Mouse (Mus musculus): ENCODE measurements around the gene Olfr1373.
"Not testable (repeated sequence)": the region's sequence is repeated elsewhere in the genome, so short reads cannot be mapped to it uniquely, and the experiment has no call there.

Gene Olfr1373

GRCm38 (mm10) chr11:52145428-52145827 lies at the start of gene Olfr1373:
Gene Olfr1373, minus strand, starts transcription at chr11:52145528.
- not testable (repeated sequence) for DNase-seq

DNA sequence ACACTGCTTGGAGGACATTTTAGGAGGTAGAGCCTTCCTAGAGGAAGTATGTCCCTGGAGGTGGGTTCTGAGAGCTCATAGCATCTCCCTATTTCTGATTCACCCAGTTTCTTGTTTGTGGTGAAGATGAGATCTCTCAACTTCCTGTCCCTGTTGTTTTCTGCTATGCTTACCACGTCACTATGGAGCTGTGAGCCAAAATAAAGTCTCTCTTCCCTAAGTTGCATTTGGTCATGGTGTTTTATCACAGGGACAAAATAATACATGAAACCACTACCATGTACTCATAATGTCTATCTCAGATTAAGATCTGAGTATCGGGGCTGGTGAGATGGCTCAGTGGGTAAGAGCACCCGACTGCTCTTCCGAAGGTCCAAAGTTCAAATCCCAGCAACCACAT lies 35.3 kb upstream of the Olfr1373 start:
- not testable (repeated sequence) for DNase-seq

DNA sequence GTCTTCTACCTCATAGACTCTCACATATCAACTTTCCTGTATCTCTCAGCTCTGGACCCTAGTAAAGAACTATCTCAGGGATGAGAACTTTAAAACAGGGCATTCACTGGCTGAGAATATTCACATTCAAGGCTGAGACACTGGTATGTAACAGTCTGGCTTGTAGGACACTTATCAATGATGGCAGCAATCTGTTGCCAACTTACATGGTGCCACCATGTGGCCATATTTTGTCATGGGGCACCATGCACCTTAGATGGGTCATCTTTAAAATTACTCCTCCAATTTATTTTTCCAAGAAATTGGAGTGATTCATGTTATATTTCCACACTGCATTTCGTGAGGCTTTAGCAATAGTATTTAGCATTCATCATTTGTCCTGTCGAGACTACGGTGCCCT lies 34.6 kb upstream of the Olfr1373 start:
- DNase-seq, result not testable (repeated sequence)

- no peak for DNase-seq
These were observed 23.1 kb upstream of the Olfr1373 start for GRCm38 (mm10) chr11:52168461-52168860.

- DNase-seq, result not testable (repeated sequence)
These were observed 22.6 kb upstream of the Olfr1373 start for GRCm38 (mm10) chr11:52167901-52168302.

DNA sequence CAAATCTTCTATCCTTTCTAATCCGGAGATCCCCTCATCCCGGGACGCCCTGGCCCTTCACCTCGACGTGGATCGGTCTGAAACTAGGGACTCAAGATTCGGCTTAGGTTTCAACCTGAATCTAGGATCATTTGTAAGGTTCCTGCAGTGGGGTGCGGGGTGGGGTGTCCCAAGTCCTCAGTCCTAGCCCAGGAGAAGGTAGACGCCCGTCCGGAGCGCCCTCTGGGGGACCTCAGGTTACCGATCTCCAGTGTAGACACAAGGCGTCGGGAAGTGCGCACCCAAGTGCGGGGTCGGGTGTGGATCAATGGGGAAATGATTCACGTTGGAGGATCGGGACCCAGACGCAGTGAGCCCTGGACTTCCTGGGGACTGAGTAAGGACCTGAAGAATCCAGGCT lies 21.8 kb upstream of the Olfr1373 start:
- peak; percentile 4 for DNase-seq

GRCm38 (mm10) chr11:52163926-52164325 lies 18.6 kb upstream of the Olfr1373 start:
- no peak for DNase-seq

- DNase-seq, result not testable (repeated sequence)
These were observed 1.7 kb downstream of the Olfr1373 start for GRCm38 (mm10) chr11:52143675-52144074.

DNA sequence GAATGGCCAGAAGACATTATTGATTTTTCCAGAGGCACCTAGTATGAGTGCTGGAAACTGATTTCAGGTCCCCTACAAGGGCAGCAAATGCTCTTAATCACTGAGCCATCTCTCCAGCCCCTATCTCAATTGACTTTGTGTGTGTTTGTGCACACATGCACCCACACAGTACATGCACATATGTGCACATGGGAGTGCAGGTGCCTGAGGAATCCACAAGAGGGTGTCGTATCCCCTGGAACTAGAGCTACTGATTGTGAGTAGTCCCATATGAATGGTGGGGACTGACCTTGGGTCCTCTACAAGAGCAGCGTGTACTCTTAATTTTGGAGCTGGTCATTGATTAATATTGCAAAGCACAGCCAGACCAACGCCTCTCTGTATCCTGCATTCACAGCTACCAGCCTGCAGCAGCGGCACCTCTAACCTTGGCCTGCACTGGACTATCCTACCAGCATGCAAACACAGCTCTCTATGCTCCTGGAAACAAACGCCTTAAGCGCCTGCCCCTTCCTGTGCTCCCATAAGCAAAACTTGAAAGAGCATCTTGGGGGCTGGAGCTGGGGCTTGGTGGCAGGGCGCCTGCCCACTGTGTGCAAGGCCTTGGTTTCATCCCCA lies 14.8 kb downstream of the Olfr1373 start:
- no peak for DNase-seq

DNA sequence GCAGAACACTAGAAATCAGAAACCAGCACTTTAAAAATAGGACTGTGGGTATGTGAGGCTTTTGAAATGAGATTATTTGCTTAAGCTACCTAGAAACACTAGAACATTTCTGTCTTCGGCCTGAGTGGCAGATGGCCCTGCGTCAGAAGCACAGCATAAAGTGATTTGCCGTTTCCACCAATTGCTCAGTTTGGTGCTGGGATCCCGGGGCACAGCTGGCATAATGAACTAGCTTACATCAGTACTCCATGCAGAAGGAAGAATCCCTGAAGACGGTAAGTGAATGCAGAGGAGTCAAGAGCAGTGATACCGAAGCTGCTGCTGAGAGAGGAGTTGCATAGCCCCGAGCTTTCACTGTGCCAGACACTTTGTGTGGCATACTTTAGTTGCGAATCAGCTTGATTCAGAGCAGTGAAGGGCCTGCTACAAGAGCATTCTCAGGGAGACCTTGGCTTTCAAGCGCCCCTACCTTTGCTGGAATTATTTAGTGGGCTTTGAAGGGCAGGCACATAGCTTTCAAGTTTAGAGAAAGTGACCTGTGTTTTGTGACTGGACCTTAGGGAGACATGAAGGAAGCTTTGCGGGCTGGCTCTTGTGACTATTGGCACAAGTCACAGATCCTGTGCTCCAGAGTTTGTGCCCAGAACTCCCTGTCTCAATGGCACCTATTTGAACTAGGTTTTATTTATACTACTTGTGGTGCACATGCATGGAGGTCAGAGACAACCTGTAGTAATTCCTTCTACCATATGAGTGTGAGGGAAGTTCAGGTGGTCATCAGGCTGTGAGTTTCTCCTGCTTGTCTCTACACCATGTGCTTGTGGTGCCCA lies 15.5 kb downstream of the Olfr1373 start:
- DNase-seq, result no peak

GRCm38 (mm10) chr11:52129171-52129570 lies 16.2 kb downstream of the Olfr1373 start:
- no peak for DNase-seq

- no peak for DNase-seq
These were observed 16.8 kb downstream of the Olfr1373 start for GRCm38 (mm10) chr11:52128316-52129061.

DNA sequence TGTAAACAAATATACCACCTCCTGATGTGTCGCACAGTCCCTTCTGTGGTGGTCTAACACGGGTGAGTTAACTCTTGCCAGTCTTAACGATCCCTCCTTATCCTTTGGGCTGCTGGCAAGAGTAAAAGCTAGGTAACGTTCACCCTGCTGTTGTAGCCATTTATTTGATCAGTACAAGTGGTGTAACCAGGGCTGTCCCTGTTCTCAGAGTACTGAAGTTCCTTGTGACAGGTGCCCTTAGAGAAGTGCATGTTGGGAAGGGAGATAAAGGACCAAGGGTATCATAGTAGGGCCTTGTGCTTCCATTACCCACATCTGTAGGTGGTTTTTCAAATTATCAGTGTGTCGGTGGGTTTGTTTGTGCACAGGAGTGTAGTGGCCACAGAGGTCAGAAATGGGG lies 17.6 kb downstream of the Olfr1373 start:
- DNase-seq, result no peak

DNA sequence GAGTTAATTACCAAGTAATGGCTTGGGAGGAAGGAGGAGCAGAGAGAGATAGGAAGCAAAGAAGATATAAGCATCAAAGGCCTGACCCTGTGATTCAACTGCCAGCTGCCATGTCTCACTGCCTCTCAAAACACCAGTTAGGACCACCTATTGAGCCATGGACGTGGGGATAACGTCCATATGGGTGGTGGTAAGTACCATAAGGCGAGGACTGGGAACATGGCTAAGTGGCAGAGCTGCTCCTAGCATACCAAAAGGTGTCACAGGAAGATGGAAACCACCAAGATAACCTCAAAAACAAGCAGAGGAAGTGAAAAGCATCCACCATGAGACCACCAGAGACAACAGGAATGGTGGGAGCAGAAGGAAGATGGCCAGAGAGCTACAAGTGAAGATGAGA lies 18.2 kb downstream of the Olfr1373 start:
- DNase-seq, result no peak

GRCm38 (mm10) chr11:52124468-52124867 lies 20.9 kb downstream of the Olfr1373 start:
- no peak for DNase-seq

GRCm38 (mm10) chr11:52122045-52122444 lies 23.3 kb downstream of the Olfr1373 start:
- no peak for DNase-seq

DNA sequence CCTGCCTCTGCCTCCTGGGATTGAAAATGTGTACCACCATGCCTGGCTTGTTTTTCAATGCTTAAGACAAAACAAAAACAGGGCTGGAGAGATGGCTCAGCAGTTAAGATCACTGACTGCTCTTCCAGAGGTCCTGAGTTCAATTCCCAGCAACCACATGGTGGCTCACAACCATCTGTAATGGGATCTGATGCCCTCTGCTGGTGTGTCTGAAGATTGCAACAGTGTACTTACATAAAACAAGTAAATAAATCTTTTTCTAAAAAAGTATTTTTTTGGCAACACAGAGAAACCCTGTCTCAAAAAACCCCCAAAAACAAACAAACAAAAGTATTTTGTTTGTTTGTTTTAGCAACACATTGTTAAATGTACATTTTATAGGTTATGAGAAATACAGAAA lies 24.9 kb downstream of the Olfr1373 start:
- not testable (repeated sequence) for DNase-seq

DNA sequence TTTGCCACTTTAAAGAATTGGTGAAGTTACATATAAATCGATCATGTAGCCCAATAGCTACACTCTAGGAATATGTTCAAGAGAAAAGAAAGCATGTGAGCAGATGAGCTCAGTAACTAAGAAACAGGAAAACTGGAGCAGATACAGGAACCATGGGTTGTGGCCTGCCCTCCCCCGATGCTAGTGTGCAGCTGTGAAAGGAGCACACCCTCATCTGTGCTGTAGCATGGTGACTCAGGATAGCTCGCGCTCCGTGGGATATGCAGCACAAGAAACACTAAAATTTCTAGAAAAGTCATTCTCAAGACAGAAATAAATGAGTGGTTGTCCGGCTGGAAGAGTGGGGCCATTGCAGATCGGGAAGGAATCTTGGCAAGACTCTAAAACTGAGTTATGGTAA lies 28.2 kb downstream of the Olfr1373 start:
- DNase-seq, result no peak

- not testable (repeated sequence) for DNase-seq
These were observed 29.2 kb downstream of the Olfr1373 start for GRCm38 (mm10) chr11:52116117-52116516.

GRCm38 (mm10) chr11:52115479-52115878 lies 29.8 kb downstream of the Olfr1373 start:
- DNase-seq, result no peak

DNA sequence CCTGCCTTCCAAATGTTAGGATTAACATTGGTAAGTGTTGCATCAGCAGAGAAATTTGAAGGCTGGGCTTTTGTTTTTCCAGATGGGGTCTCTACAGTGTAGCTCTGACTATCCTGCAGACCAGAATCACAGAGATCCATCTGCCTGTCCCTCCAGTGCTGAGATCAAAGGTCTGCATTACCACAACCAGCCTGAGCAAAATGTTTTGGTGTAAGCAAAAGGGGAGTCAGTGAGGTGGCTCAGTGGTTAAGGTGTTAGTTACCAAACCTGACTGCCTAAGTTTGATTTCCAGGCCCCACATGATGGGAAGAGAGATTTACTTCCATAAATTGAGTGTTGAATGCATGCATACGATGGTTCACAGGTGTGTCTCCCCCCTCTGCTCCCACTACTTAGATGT lies 35.9 kb downstream of the Olfr1373 start:
- DNase-seq, result no peak

- peak; percentile 21 for DNase-seq
These were observed 36.5 kb downstream of the Olfr1373 start for GRCm38 (mm10) chr11:52108796-52109195.

- no peak for DNase-seq
These were observed 38.9 kb downstream of the Olfr1373 start for GRCm38 (mm10) chr11:52106438-52106837.

GRCm38 (mm10) chr11:52106037-52106436 lies 39.3 kb downstream of the Olfr1373 start:
- no peak for DNase-seq
